Mouse (Mus musculus) embryonic fibroblast, embryonic 13.5 days (primary cell): ENCODE measurements around the gene Hoxd13. TPM values are rescaled to one million over a fixed set of nuclear protein-coding genes. Genes with fewer than 3 reads are reported as not detected.

ENCODE experiments used
- H3K27ac ChIP-seq: 2 replicates; pipeline ENCODE4 v1.5.1; 2012; ENCODE audit warnings: low read length, control low read depth, inconsistent platforms; ENCODE audit not compliant: insufficient read depth
- H3K4me1 ChIP-seq: 2 replicates; pipeline ENCODE4 v1.6.1; 2011; ENCODE audit warnings: low read length; ENCODE audit not compliant: control insufficient read depth, insufficient read depth
- H3K4me3 ChIP-seq: 2 replicates; pipeline ENCODE4 v1.5.1; 2011; ENCODE audit warnings: mild to moderate bottlenecking, control low read depth, low read length; ENCODE audit not compliant: insufficient read depth
- CTCF ChIP-seq: IDR thresholded peaks from 2 replicates; pipeline ENCODE4 v1.5.1; 2011; ENCODE audit warnings: mild to moderate bottlenecking, control low read depth, low read length, moderate library complexity, borderline replicate concordance; ENCODE audit not compliant: insufficient read depth
- POLR2A ChIP-seq: IDR thresholded peaks from 2 replicates; pipeline ENCODE4 v1.6.1; 2011; ENCODE audit warnings: low read depth, mild to moderate bottlenecking, control low read depth, low read length, moderate library complexity
- polyA plus RNA-seq: library from polyadenylated mRNA; stranded (reverse); fragments of >200 nt; gene quantifications from 2 replicates; pipeline ENCODE4 v1.2.4, GENCODE M21; 2011; ENCODE audit warnings: low read depth; ENCODE audit not compliant: missing spikeins, insufficient read length

Gene Hoxd13
- polyA plus RNA-seq, 1 experiment = 20.1 TPM

DNA sequence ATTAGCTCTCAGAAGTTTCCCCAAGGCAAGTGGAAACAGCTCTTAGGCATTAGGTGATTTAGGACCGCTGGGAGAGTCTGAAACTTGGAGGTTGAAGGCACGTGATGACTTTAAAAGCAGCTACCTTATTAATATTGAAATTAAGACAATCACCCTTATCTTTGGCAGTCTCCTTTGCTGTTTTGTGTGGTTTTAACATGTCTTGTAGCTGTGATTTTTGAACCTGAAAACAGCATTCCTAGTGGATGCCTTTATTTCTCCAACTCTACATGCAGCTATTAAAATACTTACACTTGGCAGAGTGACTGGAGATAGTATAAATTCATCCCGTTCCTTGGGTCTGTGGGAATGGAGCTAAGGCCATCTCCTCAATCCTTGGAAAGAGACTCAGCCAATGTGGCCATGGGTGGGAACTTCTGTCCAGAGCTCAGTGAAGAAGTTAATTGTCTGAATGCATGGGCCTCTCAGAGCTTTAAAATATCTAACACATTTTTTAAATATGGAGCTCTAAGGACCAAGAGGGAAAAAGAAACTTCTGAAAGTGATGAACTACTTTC is 2.6 kb downstream of the Hoxd13 start:
- TF ChIP-seq CTCF (no peak), POLR2A (no peak)
- Histone ChIP-seq H3K4me1 (no peaks in the 10 kb centered on the region), H3K4me3 (peak overlapping the region; percentile 9), H3K27ac (no peak overlapping the region)

- no peaks in the 10 kb centered on the region for H3K4me1 ChIP-seq
- no peak overlapping the region for H3K27ac ChIP-seq
- H3K4me3 ChIP-seq = no peak overlapping the region
- no peak for TF ChIP-seq POLR2A
- no peak for TF ChIP-seq CTCF
Observed at GRCm38 (mm10) chr2:74671847-74672246, 3.7 kb downstream of the Hoxd13 start.

- Histone ChIP-seq H3K4me1 (no peaks in the 10 kb centered on the region), H3K27ac (0 out of 2 replicates have a peak overlapping the region, but pooled peaks have one; percentile 4), H3K4me3 (peak overlapping the region; percentile 18; the same call in 1 of the 2 replicates)
- TF ChIP-seq POLR2A (no peak), CTCF (peak; percentile 91)
Observed at GRCm38 (mm10) chr2:74672481-74673362, 4.6 kb downstream of the Hoxd13 start.

DNA sequence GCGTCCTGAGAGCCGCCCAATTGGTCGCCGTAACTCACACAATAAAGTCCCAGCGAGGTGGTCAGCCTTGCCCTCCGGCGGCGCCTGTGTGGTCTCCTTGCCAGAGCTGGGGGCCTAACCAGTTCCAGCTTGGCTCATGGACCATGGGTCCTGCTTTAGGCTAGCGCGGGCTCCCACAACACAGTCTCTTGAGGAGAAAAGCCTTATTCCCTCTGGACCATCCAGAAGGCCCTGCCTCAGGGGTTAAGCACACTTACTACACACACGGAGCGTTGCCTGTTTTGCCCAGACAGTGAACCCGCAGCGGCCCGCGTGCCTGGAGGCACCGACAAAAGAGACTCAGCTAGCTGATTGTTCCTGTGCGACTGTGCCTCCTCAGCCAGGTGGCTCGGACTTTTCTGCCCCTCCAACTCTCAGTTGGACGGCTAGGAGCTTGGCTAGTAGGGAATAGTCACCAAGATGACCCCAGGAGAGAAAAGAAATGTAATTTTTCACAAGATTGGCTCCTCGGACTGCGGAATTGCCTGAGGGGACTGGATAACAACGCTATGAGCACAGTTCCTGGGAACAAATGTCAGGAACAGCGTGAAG is 5.8 kb downstream of the Hoxd13 start:
- no peak for TF ChIP-seq CTCF
- TF ChIP-seq POLR2A = no peak
- Histone ChIP-seq H3K4me1 (no peaks in the 10 kb centered on the region), H3K27ac (no peak overlapping the region), H3K4me3 (no peak overlapping the region)

DNA sequence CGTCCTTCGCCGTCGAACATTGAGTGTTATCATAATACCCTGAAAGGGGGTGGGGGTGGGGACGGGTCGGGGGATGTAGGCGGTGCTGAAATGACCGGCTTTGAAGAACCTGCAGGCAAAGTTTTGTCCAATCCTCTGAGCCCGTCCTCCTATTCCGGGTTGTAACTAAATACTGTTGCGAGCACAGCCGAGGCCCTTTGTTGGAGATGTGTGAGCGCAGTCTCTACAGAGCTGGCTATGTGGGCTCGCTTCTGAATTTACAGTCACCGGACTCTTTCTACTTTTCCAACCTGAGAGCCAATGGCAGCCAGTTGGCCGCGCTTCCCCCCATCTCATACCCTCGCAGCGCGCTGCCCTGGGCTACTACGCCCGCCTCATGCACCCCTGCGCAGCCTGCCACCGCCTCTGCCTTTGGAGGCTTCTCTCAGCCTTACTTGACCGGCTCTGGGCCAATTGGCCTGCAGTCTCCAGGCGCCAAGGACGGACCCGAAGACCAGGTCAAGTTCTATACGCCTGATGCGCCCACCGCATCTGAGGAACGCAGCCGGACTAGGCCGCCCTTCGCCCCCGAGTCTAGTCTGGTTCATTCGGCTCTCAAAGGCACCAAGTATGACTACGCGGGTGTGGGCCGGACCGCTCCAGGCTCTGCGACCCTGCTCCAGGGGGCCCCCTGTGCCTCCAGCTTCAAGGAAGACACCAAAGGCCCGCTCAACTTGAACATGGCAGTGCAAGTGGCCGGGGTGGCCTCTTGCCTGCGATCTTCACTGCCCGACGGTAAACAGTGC is 7.0 kb downstream of the Hoxd13 start, which contains the start of gene Hoxd12:
Gene Hoxd12, plus strand, starts transcription at position 133 of the 785 bp plus-strand sequence.
- Histone ChIP-seq H3K27ac (no peak within 1 kb of the TSS), H3K4me3 (no peak within 1 kb of the TSS), H3K4me1 (no peaks in the 10 kb centered on the region)
- TF ChIP-seq CTCF (no peak), POLR2A (no peak)

DNA sequence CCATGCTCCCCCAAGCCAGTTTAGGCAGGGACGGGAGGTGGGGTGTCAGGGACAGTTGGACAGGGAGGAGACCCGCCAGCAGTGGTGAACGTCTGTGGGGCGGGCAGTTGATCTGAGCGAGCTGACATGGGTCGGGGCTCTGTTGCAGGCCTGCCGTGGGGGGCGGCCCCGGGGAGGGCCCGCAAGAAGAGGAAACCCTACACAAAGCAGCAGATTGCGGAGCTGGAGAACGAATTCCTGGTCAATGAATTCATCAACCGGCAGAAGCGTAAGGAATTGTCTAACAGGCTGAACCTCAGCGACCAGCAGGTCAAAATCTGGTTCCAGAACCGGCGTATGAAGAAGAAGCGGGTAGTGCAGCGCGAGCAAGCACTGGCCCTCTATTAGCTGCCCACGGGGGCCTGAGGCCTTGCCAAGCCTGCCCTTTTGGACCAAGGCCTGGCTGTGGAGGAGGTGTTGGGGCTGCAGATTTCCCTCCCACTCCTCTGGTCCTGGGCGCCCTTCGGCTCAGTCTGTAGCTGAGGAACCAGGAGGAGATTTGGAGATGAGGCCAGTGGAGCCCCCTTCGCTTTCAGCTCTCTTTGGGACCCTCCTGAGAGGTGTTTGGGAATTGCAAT is 7.7 kb downstream of the Hoxd13 start:
- Histone ChIP-seq H3K4me1 (no peaks in the 10 kb centered on the region), H3K4me3 (no peak overlapping the region), H3K27ac (no peak overlapping the region)
- TF ChIP-seq CTCF (no peak), POLR2A (no peak)

DNA sequence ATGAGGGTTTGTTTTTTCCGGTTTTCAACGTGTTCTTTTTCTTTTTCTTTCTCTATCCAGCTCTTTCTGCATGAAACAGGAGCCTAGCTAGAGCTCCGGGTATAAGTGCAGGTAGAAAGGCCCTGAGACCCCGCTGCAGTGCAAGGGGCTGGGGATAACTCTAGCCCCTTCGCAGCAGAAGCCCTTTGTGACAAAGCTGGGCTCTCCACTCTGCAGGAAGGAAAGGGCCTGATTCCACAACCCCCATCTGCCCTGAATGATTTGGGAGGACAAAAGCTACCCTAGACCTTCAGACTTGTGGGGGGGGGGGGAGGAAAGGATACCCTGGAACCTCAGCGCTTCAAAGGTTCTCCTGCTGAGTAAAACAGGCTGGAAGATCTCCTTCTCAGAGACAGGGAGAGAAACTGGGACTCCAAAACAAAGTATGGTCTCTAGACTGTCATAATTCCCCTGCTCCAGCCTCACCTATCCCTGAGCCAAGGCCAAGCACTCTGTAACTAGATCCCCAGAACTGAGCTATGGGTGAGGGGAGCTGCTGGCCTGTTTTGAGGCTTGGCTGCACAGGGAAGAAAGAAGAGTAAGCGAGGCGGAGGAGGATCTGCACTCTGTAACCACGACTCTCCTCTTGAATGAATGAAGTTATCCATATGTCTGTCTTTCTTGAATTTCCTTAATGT is 8.4 kb downstream of the Hoxd13 start:
- no peak overlapping the region for H3K4me3 ChIP-seq
- no peaks in the 10 kb centered on the region for H3K4me1 ChIP-seq
- no peak overlapping the region for H3K27ac ChIP-seq
- no peak for TF ChIP-seq CTCF

DNA sequence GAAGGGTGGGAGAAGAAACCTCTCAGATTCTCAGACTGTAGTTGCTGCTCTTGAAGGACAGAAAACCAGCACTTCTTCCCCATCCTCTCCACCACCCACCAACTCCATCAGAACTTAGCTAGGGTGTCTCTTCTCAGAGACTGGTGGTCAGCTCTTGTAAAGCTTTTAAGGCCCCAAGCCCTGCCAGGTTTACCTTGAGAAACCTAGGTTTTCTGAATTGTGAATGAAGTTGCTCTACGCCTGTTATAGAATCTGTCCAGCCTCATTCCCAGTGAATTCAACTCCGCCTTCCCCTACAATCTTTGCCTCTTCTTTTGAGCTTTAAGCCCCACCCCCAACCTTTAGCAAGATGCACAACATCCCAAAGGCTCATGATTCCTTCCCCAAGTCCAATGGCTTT is 9.0 kb downstream of the Hoxd13 start:
- H3K27ac ChIP-seq = no peak overlapping the region
- H3K4me3 ChIP-seq = no peak overlapping the region
- H3K4me1 ChIP-seq = no peaks in the 10 kb centered on the region
- TF ChIP-seq CTCF = no peak
- no peak for TF ChIP-seq POLR2A
